Mouse (Mus musculus): ENCODE data around the gene Por. TPM values are rescaled to one million over a fixed set of nuclear protein-coding genes. Genes with fewer than 3 reads are reported as not detected.

Por gene
- total RNA-seq, 4 experiments from 2014 or later: 93.4 to 111 (median 107) TPM

DNA sequence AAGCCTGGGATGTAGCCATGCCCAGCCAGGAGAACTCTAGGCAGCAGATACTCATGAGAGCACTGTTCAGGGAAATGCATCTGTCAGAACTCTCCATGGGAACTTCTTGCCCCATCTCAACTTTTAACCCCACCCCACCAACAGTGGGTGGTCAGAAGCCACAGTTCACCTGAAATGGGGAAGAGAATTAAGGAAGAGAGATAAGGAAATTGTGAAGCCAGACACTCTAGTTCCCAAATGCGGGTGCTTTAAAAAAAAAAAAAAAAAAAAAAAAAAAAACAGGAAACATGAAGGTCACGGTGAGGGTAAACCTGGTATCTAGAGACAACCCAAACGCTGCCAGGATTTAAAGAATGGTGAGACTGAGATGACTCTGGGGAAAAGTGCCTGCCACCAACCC is 102.7 kb downstream of the Por start:
- no peak for DNase-seq (ENCODE audit: low spot score in 2 of 2)

DNA sequence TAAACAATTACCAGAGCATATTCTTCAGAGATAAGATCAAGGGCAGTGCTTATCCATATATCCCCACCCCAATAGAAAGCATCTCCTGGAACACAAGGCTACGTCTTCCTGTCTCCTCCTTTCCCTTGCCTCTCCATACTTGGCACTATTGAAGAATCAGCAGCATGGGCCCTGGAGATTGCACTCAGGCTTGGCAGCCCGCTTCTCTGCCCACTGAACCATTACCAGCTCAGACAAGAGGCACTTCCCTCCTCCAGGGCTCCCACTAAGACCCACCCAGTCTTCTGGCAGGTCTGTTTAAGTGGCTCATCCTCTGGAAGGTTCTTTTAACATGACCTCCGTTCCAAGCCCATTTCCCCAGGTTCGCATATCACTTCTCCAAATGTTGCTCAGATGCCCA is 106.7 kb downstream of the Por start:
- DNase-seq (ENCODE audit: low spot score in 2 of 2): no peak

DNA sequence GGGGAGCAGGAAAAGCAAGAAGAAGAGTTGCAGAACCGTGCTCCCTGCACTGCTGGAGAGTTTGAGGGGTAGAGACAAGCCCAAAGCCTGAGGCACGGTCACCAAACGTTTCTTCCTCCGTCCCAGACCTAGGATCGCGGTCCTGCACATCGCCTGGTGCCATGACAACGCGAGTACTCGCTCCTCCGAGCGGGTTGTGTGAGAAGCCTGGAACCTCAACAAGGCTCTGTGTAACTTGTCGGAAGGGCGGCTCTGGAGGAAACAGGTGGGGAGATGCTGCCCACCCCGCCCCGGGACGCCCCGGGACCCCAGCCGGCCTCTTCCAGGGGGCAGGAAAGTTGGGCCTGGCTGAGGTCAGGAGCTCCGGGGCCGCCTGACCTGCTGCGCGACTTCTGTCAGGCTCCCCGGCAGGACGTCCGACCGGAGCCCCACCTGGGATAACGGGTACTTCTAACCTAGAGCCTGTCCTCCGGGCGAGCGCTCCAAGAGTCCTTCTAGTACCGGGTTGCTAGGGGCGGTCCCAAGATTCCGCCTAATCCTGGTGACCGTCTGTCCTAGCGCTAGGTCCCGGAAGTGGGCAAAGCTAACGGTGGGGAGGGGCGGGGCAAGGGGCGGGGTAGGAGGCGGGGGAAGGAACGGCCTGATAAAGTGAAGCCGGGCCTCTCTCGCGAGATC is 108.1 kb downstream of the Por start, which contains the start of gene Styxl1:
Styxl1 (minus strand) TSS at position 590 of the 675 bp plus-strand sequence.
- DNase-seq (ENCODE audit: low spot score in 2 of 2): peak in 1 of 2 experiments; percentile 51

DNA sequence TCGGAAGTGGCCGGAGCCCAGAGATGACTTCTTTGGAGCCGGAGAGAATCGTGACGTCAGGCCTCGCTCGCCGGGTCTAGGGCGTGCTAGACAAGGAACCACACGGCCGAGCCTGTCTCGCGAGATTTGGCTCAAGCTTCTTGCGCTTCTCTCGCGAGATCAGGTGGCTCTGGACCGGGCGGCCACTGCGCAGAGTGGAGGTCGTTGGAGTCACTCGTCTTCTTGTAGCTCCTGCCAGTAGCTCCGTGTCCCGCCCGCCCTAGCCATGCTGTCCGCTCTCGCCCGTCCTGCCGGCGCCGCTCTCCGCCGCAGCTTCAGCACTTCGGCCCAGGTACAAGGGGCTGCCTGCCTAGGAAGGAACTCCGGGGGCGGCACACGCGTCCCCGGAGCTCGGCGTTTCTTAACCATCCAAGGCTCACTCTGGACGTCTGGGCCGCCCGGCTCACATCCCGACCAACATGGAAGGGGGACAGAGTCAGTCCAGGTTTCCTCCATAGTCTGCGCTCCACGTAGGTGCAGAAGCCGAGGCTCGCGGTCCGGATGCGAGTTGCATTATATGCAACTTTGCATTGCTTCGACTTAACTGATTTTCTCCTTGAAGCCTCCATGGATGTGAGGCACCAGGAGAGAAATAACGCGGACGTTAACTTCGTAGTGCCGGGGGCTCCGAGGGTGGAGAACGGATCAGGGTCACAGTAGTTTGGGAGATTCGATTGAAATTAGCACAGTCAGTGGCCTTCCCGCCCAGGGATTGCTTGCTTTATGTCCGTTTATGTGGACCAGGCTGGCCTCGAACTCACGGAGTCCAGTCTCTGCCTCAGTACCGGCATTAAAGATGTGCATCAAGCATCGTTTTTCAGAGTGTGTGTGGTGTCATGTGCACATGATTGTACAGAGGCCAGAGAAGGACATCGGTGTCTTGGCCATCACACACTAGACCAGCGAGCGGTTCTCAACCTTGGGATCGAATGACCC is 108.9 kb downstream of the Por start, which contains the start of gene Mdh2:
Mdh2 (plus strand) TSS at position 10 of the 975 bp plus-strand sequence.
- DNase-seq (ENCODE audit: low spot score in 2 of 2): peak; percentile 99 to 100

DNA sequence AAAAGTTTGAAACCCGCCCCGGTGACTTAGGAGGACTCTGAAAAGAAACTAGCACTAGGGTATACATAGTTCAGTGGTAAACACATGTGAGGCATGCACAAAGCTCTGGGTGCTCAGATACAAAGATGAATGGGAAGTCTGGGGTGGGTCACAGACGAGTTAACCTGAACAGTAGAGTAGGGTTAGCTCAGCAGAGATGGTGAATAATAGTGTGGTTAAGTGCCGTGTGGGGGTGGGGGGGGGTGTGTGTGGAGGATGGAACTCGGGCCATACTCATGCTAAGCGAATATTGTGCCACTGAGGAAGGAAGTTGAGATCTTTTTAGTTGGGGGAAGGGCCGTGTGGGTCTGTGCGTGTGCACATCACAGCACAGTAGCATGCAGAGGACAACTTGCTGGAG is 110.5 kb downstream of the Por start:
- no peak for DNase-seq (ENCODE audit: low spot score in 2 of 2)

DNA sequence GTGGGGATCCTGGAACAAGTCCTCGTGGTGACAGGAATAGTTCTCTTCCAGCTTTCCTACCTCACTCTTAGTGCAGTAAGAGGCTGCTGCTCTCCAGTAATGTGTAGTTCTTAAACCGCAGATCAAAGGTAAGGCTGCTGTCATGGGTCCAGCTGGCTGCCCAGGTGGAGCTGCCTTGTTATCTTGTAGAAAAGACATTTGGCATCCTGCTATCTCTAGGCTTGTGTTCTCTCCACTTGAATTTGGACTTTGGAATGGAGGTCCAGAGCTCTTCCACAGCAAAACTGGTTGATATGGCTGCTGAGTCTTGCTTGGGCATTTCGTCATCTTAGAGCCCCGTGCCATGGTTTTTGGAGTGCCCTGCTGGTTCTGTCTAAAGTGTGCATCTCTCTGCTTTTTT is 113.1 kb downstream of the Por start:
- DNase-seq (ENCODE audit: low spot score in 2 of 2): no peak

Small RNA genes lying within 50 kb of the gene (microRNA-seq; reads per million reads assigned to microRNA genes)
- gene Mir7034: 0 to 0.96 reads per million in 2 experiments

Other genes with a start within 250 kb of the Por start
- gene Hip1, start 124.9 kb upstream of the Por start, total RNA-seq (2022): 10 to 100 TPM; 34.4 to 48.8 (median 44.9) TPM
- not detected for gene Ccl26, start 106.5 kb upstream of the Por start, total RNA-seq (2022)
- under 1 TPM in 1 of 4 experiments, not detected in 3; 0.61 TPM for gene Ccl24, start 97.0 kb upstream of the Por start, total RNA-seq (2022)
- gene Rhbdd2, start 37.4 kb upstream of the Por start, total RNA-seq (2022): 10 to 100 TPM; 80.8 to 90.5 (median 88.2) TPM
- gene Tmem120a, start 74.4 kb downstream of the Por start, total RNA-seq (2022): 10 to 100 TPM; 15.7 to 20.4 (median 17.3) TPM
- gene Styxl1, start 108.4 kb downstream of the Por start, total RNA-seq (2022): under 1 TPM in 2 of 4 experiments, not detected in 2; 0.73 to 0.85 TPM
- gene Mdh2, start 108.4 kb downstream of the Por start, total RNA-seq (2022): 100 to 1,000 TPM; 392 to 413 (median 402) TPM
- 10 to 100 TPM; 59.8 to 90.9 (median 72.0) TPM for gene Srrm3, start 136.9 kb downstream of the Por start, total RNA-seq (2022)
- gene Hspb1, start 217.9 kb downstream of the Por start, total RNA-seq (2022): 10 to 100 TPM; 17.8 to 30.2 (median 23.0) TPM

All from layer of hippocampus, adult 8-10 months (tissue).